Mouse (Mus musculus) midbrain, embryonic 12.5 days (tissue): Measurements from ENCODE around the gene Mdm2. TPM values are rescaled to one million over a fixed set of nuclear protein-coding genes. Genes with fewer than 3 reads are reported as not detected.

Source experiments
- ATAC-seq: fragments of 200-750 bp; cut with Nextera tagmentation; 2 replicates; pipeline ENCODE4 v1.8.0; 2017; ENCODE audit warnings: low read depth, moderate TSS enrichment, moderate library complexity; ENCODE audit not compliant: low FRiP score
- H3K27ac ChIP-seq: fragments of 300-500 bp; sonication (generic); replicated peaks from 2 replicates; pipeline ENCODE4 v1.5.1; 2016; ENCODE audit warnings: mild to moderate bottlenecking
- H3K27me3 ChIP-seq: fragments of 300-500 bp; sonication (generic); 2 replicates; pipeline ENCODE4 v1.6.1; 2016; ENCODE audit warnings: mild to moderate bottlenecking
- H3K36me3 ChIP-seq: fragments of 300-500 bp; sonication (generic); 2 replicates; pipeline ENCODE4 v1.6.1; 2016
- H3K4me1 ChIP-seq: fragments of 300-500 bp; sonication (generic); 2 replicates; pipeline ENCODE4 v1.6.1; 2016
- H3K4me2 ChIP-seq: fragments of 300-500 bp; sonication (generic); replicated peaks from 2 replicates; pipeline ENCODE4 v1.6.1; 2016; ENCODE audit warnings: mild to moderate bottlenecking, moderate library complexity
- H3K4me3 ChIP-seq: fragments of 300-500 bp; sonication (generic); 2 replicates; pipeline ENCODE4 v1.5.1; 2016; ENCODE audit warnings: mild to moderate bottlenecking
- H3K9ac ChIP-seq: fragments of 300-500 bp; sonication (generic); replicated peaks from 2 replicates; pipeline ENCODE4 v1.6.1; 2016; ENCODE audit warnings: mild to moderate bottlenecking, moderate library complexity
- H3K9me3 ChIP-seq: fragments of 300-500 bp; sonication (generic); 2 replicates; pipeline ENCODE4 v1.6.1; 2016; ENCODE audit warnings: mild to moderate bottlenecking
- WGBS: fragments of 180-500 bp; shearing (Covaris S2); methylation state at CpG from one replicate; pipeline ENCODE4 v1.1.7; 2016; 5-methylcytosine and 5-hydroxymethylcytosine counted together
- polyA plus RNA-seq: library from polyadenylated mRNA; unstranded; fragments of >200 nt; fragmentation: Nextera tagmentation; extraction: Ambion mirVana; gene quantifications from 2 replicates; pipeline ENCODE4 v1.2.1, GENCODE M21; 2016

The Mdm2 gene
- polyA plus RNA-seq, 1 experiment from 2014 or later: 74.5 TPM

GRCm38 (mm10) chr10:117697561-117698115 lies 12.9 kb downstream of the Mdm2 start:
- H3K4me2 ChIP-seq: no peak overlapping the region
- peaks cover 91% of the 10 kb centered on the region for H3K36me3 ChIP-seq
- ATAC-seq: no peak
- H3K9ac ChIP-seq: no peak overlapping the region
- no peak overlapping the region for H3K27ac ChIP-seq
- WGBS: 92% methylated on average over 3 of the region's 3 CpGs
- no peak overlapping the region for H3K4me3 ChIP-seq
- H3K4me1 ChIP-seq: no peaks in the 10 kb centered on the region
- H3K27me3 ChIP-seq: no peaks in the 10 kb centered on the region
- no peaks in the 10 kb centered on the region for H3K9me3 ChIP-seq

- Histone ChIP-seq H3K27ac (no peak overlapping the region), H3K36me3 (peaks cover 92% of the 10 kb centered on the region), H3K27me3 (no peaks in the 10 kb centered on the region), H3K4me3 (no peak overlapping the region), H3K9ac (no peak overlapping the region), H3K9me3 (no peaks in the 10 kb centered on the region), H3K4me1 (no peaks in the 10 kb centered on the region), H3K4me2 (no peak overlapping the region)
- WGBS: 95% methylated on average over 6 of the region's 6 CpGs
- ATAC-seq: no peak
These were observed 13.6 kb downstream of the Mdm2 start for GRCm38 (mm10) chr10:117696827-117697560.

DNA sequence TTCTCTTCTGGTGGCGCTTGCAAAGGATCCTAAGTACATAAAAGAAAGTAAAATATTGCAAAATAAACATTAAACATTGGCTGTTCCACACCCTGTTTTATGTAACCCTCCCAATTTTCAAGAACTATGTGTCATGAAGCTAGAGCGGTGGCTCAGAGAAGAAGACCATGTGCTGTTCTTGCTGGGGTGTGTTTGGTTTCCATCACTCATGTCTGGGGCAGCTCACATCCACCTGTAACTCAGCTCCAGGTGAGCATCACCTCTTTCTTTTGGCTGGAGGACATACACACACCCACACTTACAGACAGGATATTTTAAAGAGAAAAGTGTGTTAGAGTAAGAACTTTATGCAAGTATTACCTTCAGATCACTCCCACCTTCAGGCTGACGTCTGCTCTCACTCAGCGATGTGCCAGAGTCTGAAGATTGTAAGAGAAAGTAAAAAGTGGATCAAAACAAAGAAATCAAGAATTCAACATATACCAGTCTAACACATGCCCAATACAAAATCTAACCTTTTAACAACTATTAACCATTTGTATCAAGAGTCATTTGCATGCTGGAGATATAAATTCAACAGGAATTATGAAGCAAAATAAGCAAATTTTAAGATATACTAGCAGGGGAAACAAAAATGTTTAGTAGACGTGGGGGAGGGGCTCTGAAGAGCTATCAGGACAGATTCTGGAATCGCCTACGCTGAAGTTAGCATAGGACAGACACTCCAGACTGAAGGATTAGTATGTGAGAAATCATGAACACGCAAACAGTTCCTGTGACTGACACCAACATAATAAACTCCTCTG lies 14.3 kb downstream of the Mdm2 start:
- Histone ChIP-seq H3K4me2 (no peak overlapping the region), H3K9ac (no peak overlapping the region), H3K36me3 (peaks cover 92% of the 10 kb centered on the region), H3K27me3 (no peaks in the 10 kb centered on the region), H3K27ac (no peak overlapping the region), H3K9me3 (no peaks in the 10 kb centered on the region), H3K4me3 (no peak overlapping the region), H3K4me1 (no peaks in the 10 kb centered on the region)
- no peak for ATAC-seq
- 92% methylated on average over 8 of the region's 8 CpGs for WGBS

DNA sequence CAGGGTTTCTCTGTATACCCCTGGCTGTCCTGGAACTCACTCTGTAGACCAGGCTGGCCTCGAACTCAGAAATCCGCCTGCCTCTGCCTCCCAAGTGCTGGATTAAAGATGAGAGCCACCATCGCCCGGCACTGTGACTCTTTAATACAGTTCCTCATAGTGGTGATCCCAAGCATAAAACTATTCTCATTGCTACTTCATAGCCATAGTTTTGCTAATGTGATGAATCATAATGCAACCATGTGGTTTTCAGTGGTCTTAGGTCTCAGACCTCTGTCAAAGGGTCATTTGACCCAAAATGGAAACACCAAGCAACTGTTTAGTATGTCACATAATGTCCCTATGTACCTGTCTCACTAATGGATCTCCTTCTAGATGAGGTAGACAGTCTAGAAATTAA lies 15.0 kb downstream of the Mdm2 start:
- peaks cover 92% of the 10 kb centered on the region for H3K36me3 ChIP-seq
- H3K4me2 ChIP-seq: no peak overlapping the region
- no peak for ATAC-seq
- no peaks in the 10 kb centered on the region for H3K4me1 ChIP-seq
- WGBS: 94% methylated on average over 4 of the region's 4 CpGs
- H3K9me3 ChIP-seq: no peaks in the 10 kb centered on the region
- no peak overlapping the region for H3K9ac ChIP-seq
- no peak overlapping the region for H3K27ac ChIP-seq
- no peak overlapping the region for H3K4me3 ChIP-seq
- H3K27me3 ChIP-seq: no peaks in the 10 kb centered on the region

DNA sequence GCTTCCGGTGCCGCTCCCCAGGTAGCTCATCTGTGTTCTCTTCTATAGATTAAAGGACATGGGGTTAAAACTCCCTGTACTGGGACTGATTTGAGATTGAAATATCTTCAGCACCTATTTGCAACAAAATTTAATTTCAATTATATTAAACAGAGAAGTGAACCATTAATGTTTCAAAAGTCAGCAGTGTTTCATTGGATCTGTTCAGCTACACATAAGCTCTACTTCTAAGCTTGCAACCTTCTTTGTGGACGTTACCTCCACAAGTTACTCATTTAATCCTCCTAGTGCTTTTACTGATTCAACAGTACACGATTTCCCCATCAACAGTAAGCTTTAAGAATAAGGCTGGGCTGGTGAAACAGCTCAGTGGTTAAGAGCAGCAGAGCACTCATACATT lies 15.5 kb downstream of the Mdm2 start:
- H3K27me3 ChIP-seq: no peaks in the 10 kb centered on the region
- peaks cover 92% of the 10 kb centered on the region for H3K36me3 ChIP-seq
- no peak overlapping the region for H3K9ac ChIP-seq
- no peak for ATAC-seq
- WGBS: 97% methylated on average over 4 of the region's 4 CpGs
- H3K4me1 ChIP-seq: no peaks in the 10 kb centered on the region
- H3K27ac ChIP-seq: no peak overlapping the region
- H3K4me2 ChIP-seq: no peak overlapping the region
- H3K9me3 ChIP-seq: no peaks in the 10 kb centered on the region
- no peak overlapping the region for H3K4me3 ChIP-seq

GRCm38 (mm10) chr10:117694255-117694953 lies 16.2 kb downstream of the Mdm2 start:
- Histone ChIP-seq H3K27me3 (no peaks in the 10 kb centered on the region), H3K36me3 (peaks cover 90% of the 10 kb centered on the region), H3K9ac (no peak overlapping the region), H3K9me3 (no peaks in the 10 kb centered on the region), H3K4me2 (no peak overlapping the region), H3K27ac (no peak overlapping the region), H3K4me1 (no peaks in the 10 kb centered on the region), H3K4me3 (no peak overlapping the region)
- 90% methylated on average over 6 of the region's 6 CpGs for WGBS
- no peak for ATAC-seq

- H3K9me3 ChIP-seq: no peaks in the 10 kb centered on the region
- ATAC-seq: no peak
- peaks cover 88% of the 10 kb centered on the region for H3K36me3 ChIP-seq
- no peak overlapping the region for H3K27ac ChIP-seq
- H3K4me1 ChIP-seq: no peaks in the 10 kb centered on the region
- H3K4me3 ChIP-seq: no peak overlapping the region
- no peak overlapping the region for H3K4me2 ChIP-seq
- WGBS: 95% methylated on average over 5 of the region's 5 CpGs
- H3K27me3 ChIP-seq: no peaks in the 10 kb centered on the region
- H3K9ac ChIP-seq: no peak overlapping the region
These were observed 17.6 kb downstream of the Mdm2 start for GRCm38 (mm10) chr10:117692953-117693352.

- Histone ChIP-seq H3K4me3 (no peak overlapping the region), H3K4me1 (no peaks in the 10 kb centered on the region), H3K9ac (no peak overlapping the region), H3K27ac (no peak overlapping the region), H3K4me2 (no peak overlapping the region), H3K36me3 (peaks cover 80% of the 10 kb centered on the region), H3K27me3 (no peaks in the 10 kb centered on the region), H3K9me3 (no peaks in the 10 kb centered on the region)
- ATAC-seq: no peak
These were observed 18.4 kb downstream of the Mdm2 start for GRCm38 (mm10) chr10:117692173-117692572.

- H3K9ac ChIP-seq: no peak overlapping the region
- no peak overlapping the region for H3K4me2 ChIP-seq
- no peaks in the 10 kb centered on the region for H3K27me3 ChIP-seq
- no peak for ATAC-seq
- WGBS: 96% methylated on average over 10 of the region's 10 CpGs
- H3K4me3 ChIP-seq: no peak overlapping the region
- peaks cover 73% of the 10 kb centered on the region for H3K36me3 ChIP-seq
- H3K9me3 ChIP-seq: no peaks in the 10 kb centered on the region
- H3K4me1 ChIP-seq: no peaks in the 10 kb centered on the region
- no peak overlapping the region for H3K27ac ChIP-seq
These were observed 19.1 kb downstream of the Mdm2 start for GRCm38 (mm10) chr10:117691389-117691968.

DNA sequence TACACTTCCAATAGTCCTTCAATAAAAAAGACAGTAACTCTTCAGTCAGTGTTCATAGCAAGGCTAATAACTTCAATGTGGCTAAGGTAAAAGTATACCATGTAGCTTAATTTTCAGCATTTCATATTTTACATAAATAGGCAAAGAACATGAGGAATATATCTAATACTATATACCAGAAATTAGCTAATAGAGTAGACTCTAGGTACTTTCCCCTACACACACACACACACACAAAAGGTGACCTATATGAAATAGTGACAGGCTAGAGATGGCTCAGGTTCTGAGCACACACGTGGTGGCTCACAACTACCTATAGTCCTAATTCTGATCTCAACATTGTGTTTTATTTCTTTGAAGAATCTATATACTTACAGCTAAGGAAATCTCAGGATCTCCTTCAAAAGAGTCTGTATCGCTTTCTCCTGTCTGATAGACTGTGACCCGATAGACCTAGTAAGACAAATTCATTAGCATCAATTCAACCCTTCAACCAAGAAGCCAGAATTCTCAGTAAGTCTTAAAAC lies 19.7 kb downstream of the Mdm2 start:
- WGBS: 97% methylated on average over 3 of the region's 3 CpGs

DNA sequence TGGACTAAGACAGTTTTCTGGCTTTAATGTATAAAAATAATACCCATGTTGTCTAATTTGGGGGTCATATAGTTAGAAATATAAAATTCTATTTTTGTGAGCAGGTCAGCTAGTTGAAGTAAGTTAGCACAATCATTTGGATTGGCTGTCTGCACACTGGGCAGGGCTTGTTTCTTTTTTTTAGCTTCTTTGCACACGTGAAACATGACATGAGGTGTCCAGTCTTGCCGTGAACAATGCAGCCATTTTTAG lies 20.5 kb downstream of the Mdm2 start:
- 86% methylated on average over 2 of the region's 2 CpGs for WGBS
- Histone ChIP-seq H3K27ac (no peak overlapping the region), H3K4me3 (no peak overlapping the region), H3K36me3 (peaks cover 59% of the 10 kb centered on the region), H3K9me3 (no peaks in the 10 kb centered on the region), H3K27me3 (no peaks in the 10 kb centered on the region), H3K4me1 (no peaks in the 10 kb centered on the region), H3K9ac (no peak overlapping the region), H3K4me2 (no peak overlapping the region)
- no peak for ATAC-seq

More for the DNA sequence above, 19.7 kb downstream of the Mdm2 start:
- Histone ChIP-seq H3K9me3 (no peaks in the 10 kb centered on the region), H3K27me3 (no peaks in the 10 kb centered on the region), H3K36me3 (peaks cover 67% of the 10 kb centered on the region), H3K4me2 (no peak overlapping the region), H3K4me1 (no peaks in the 10 kb centered on the region), H3K9ac (no peak overlapping the region), H3K27ac (no peak overlapping the region), H3K4me3 (no peak overlapping the region)
- no peak for ATAC-seq
